Mouse (Mus musculus): ENCODE data around the gene Carmil3. TPM values are rescaled to one million over a fixed set of nuclear protein-coding genes. Genes with fewer than 3 reads are reported as not detected.

Gene Carmil3
- polyA plus RNA-seq, 1 experiment from 2014 or later, result 3.4 TPM

- Histone ChIP-seq H3K36me3 (ENCODE audit: control insufficient read depth, insufficient read depth, low read length) (no peaks in the 10 kb centered on the region), H3K9ac (ENCODE audit: low read depth, low read length) (no peak overlapping the region), H3K27ac (replicated peaks; ENCODE audit: low read depth, low read length) (no peak overlapping the region), H3K9me3 (ENCODE audit: control insufficient read depth, low read length) (no peaks in the 10 kb centered on the region), H3K4me3 (ENCODE audit: low read depth, low read length) (no peak overlapping the region), H3K4me1 (ENCODE audit: control insufficient read depth, insufficient read depth, low read length) (peaks cover under 1% of the 10 kb centered on the region; the same call in 1 of the 2 replicates), H3K27me3 (replicated peaks; ENCODE audit: control insufficient read depth, insufficient read depth, low read length) (peaks cover 18% of the 10 kb centered on the region), H3K4me2 (ENCODE audit: low read depth, low read length) (no peak overlapping the region)
- DNase-seq (ENCODE audit: low spot score), result no peak
- ATAC-seq (ENCODE audit: low read depth), result no peak
- 77% methylated on average over 4 of the region's 4 CpGs for WGBS
These were observed 25.4 kb downstream of the Carmil3 start for GRCm38 (mm10) chr14:55515846-55516245.

GRCm38 (mm10) chr14:55518897-55519296 is 28.4 kb downstream of the Carmil3 start:
- 40% methylated on average over 2 of the region's 2 CpGs for WGBS
- H3K27me3 ChIP-seq (replicated peaks; ENCODE audit: control insufficient read depth, insufficient read depth, low read length), result peaks cover 34% of the 10 kb centered on the region
- no peak overlapping the region for H3K4me3 ChIP-seq (ENCODE audit: low read depth, low read length)
- no peaks in the 10 kb centered on the region for H3K9me3 ChIP-seq (ENCODE audit: control insufficient read depth, low read length)
- H3K9ac ChIP-seq (ENCODE audit: low read depth, low read length), result no peak overlapping the region
- H3K4me1 ChIP-seq (ENCODE audit: control insufficient read depth, insufficient read depth, low read length), result 0 out of 2 replicates have a peak, but pooled peaks cover 2% of the 10 kb centered on the region
- no peak overlapping the region for H3K27ac ChIP-seq (replicated peaks; ENCODE audit: low read depth, low read length)
- peak; percentile 27; the same call in 1 of the 2 replicates for ATAC-seq (ENCODE audit: low read depth)
- H3K36me3 ChIP-seq (ENCODE audit: control insufficient read depth, insufficient read depth, low read length), result no peaks in the 10 kb centered on the region
- no peak overlapping the region for H3K4me2 ChIP-seq (ENCODE audit: low read depth, low read length)
- DNase-seq (ENCODE audit: low spot score), result no peak

GRCm38 (mm10) chr14:55519604-55520003 is 29.2 kb downstream of the Carmil3 start:
- Histone ChIP-seq H3K36me3 (ENCODE audit: control insufficient read depth, insufficient read depth, low read length) (no peaks in the 10 kb centered on the region), H3K9ac (ENCODE audit: low read depth, low read length) (no peak overlapping the region), H3K9me3 (ENCODE audit: control insufficient read depth, low read length) (no peaks in the 10 kb centered on the region), H3K27ac (replicated peaks; ENCODE audit: low read depth, low read length) (no peak overlapping the region), H3K4me3 (ENCODE audit: low read depth, low read length) (no peak overlapping the region), H3K27me3 (replicated peaks; ENCODE audit: control insufficient read depth, insufficient read depth, low read length) (peaks cover 34% of the 10 kb centered on the region), H3K4me2 (ENCODE audit: low read depth, low read length) (no peak overlapping the region), H3K4me1 (ENCODE audit: control insufficient read depth, insufficient read depth, low read length) (0 out of 2 replicates have a peak, but pooled peaks cover 2% of the 10 kb centered on the region)
- 51% methylated on average over 4 of the region's 4 CpGs for WGBS
- ATAC-seq (ENCODE audit: low read depth) (no peak), DNase-seq (ENCODE audit: low spot score) (no peak)

GRCm38 (mm10) chr14:55520451-55521361 is 30.3 kb downstream of the Carmil3 start:
- Histone ChIP-seq H3K9ac (ENCODE audit: low read depth, low read length) (peak overlapping the region; percentile 57), H3K4me3 (ENCODE audit: low read depth, low read length) (peak overlapping the region; percentile 48), H3K4me1 (ENCODE audit: control insufficient read depth, insufficient read depth, low read length) (0 out of 2 replicates have a peak, but pooled peaks cover 2% of the 10 kb centered on the region), H3K36me3 (ENCODE audit: control insufficient read depth, insufficient read depth, low read length) (no peaks in the 10 kb centered on the region), H3K4me2 (ENCODE audit: low read depth, low read length) (peak overlapping the region; percentile 95), H3K27ac (replicated peaks; ENCODE audit: low read depth, low read length) (no peak overlapping the region), H3K9me3 (ENCODE audit: control insufficient read depth, low read length) (no peaks in the 10 kb centered on the region), H3K27me3 (replicated peaks; ENCODE audit: control insufficient read depth, insufficient read depth, low read length) (peaks cover 34% of the 10 kb centered on the region)
- DNase-seq (ENCODE audit: low spot score) (peak; percentile 37), ATAC-seq (ENCODE audit: low read depth) (peak; percentile 69)
- 2% methylated on average over 33 of the region's 61 CpGs for WGBS

GRCm38 (mm10) chr14:55524062-55524461 is 33.6 kb downstream of the Carmil3 start:
- H3K27ac ChIP-seq (replicated peaks; ENCODE audit: low read depth, low read length), result no peak overlapping the region
- DNase-seq (ENCODE audit: low spot score) (no peak), ATAC-seq (ENCODE audit: low read depth) (no peak)
- peaks cover 33% of the 10 kb centered on the region for H3K27me3 ChIP-seq (replicated peaks; ENCODE audit: control insufficient read depth, insufficient read depth, low read length)
- 61% methylated on average over 4 of the region's 4 CpGs for WGBS
- no peak overlapping the region for H3K9ac ChIP-seq (ENCODE audit: low read depth, low read length)
- H3K9me3 ChIP-seq (ENCODE audit: control insufficient read depth, low read length), result no peaks in the 10 kb centered on the region
- no peaks in the 10 kb centered on the region for H3K36me3 ChIP-seq (ENCODE audit: control insufficient read depth, insufficient read depth, low read length)
- H3K4me1 ChIP-seq (ENCODE audit: control insufficient read depth, insufficient read depth, low read length), result 0 out of 2 replicates have a peak, but pooled peaks cover 2% of the 10 kb centered on the region
- H3K4me2 ChIP-seq (ENCODE audit: low read depth, low read length), result no peak overlapping the region
- H3K4me3 ChIP-seq (ENCODE audit: low read depth, low read length), result no peak overlapping the region

GRCm38 (mm10) chr14:55524785-55525184 is 34.3 kb downstream of the Carmil3 start, which contains the start of gene Nrl:
Gene Nrl, minus strand, starts transcription at chr14:55524981.
- no peaks in the 10 kb centered on the region for H3K9me3 ChIP-seq (ENCODE audit: control insufficient read depth, low read length)
- 0 out of 2 replicates have a peak, but pooled peaks cover 2% of the 10 kb centered on the region for H3K4me1 ChIP-seq (ENCODE audit: control insufficient read depth, insufficient read depth, low read length)
- H3K27me3 ChIP-seq (replicated peaks; ENCODE audit: control insufficient read depth, insufficient read depth, low read length), result peaks cover 29% of the 10 kb centered on the region
- H3K9ac ChIP-seq (ENCODE audit: low read depth, low read length), result no peak within 1 kb of the TSS
- H3K4me2 ChIP-seq (ENCODE audit: low read depth, low read length), result no peak within 1 kb of the TSS
- no peak within 1 kb of the TSS for H3K27ac ChIP-seq (replicated peaks; ENCODE audit: low read depth, low read length)
- H3K4me3 ChIP-seq (ENCODE audit: low read depth, low read length), result no peak within 1 kb of the TSS
- WGBS, result 32% methylated on average over 8 of the region's 8 CpGs
- ATAC-seq (ENCODE audit: low read depth) (no peak), DNase-seq (ENCODE audit: low spot score) (no peak)
- no peaks in the 10 kb centered on the region for H3K36me3 ChIP-seq (ENCODE audit: control insufficient read depth, insufficient read depth, low read length)

- peaks cover 16% of the 10 kb centered on the region; the same call in 1 of the 2 replicates for H3K27me3 ChIP-seq (replicated peaks; ENCODE audit: control insufficient read depth, insufficient read depth, low read length)
- no peak overlapping the region for H3K4me3 ChIP-seq (ENCODE audit: low read depth, low read length)
- no peak overlapping the region for H3K27ac ChIP-seq (replicated peaks; ENCODE audit: low read depth, low read length)
- no peaks in the 10 kb centered on the region for H3K4me1 ChIP-seq (ENCODE audit: control insufficient read depth, insufficient read depth, low read length)
- H3K9me3 ChIP-seq (ENCODE audit: control insufficient read depth, low read length), result no peaks in the 10 kb centered on the region
- no peak overlapping the region for H3K4me2 ChIP-seq (ENCODE audit: low read depth, low read length)
- no peak for ATAC-seq (ENCODE audit: low read depth)
- no peaks in the 10 kb centered on the region for H3K36me3 ChIP-seq (ENCODE audit: control insufficient read depth, insufficient read depth, low read length)
- 83% methylated on average over 2 of the region's 2 CpGs for WGBS
- no peak overlapping the region for H3K9ac ChIP-seq (ENCODE audit: low read depth, low read length)
- DNase-seq (ENCODE audit: low spot score), result no peak
These were observed 36.2 kb downstream of the Carmil3 start for GRCm38 (mm10) chr14:55526674-55527073.

- H3K36me3 ChIP-seq (ENCODE audit: control insufficient read depth, insufficient read depth, low read length), result no peaks in the 10 kb centered on the region
- H3K4me3 ChIP-seq (ENCODE audit: low read depth, low read length), result no peak overlapping the region
- H3K9ac ChIP-seq (ENCODE audit: low read depth, low read length), result no peak overlapping the region
- H3K4me1 ChIP-seq (ENCODE audit: control insufficient read depth, insufficient read depth, low read length), result no peaks in the 10 kb centered on the region
- no peak overlapping the region for H3K27ac ChIP-seq (replicated peaks; ENCODE audit: low read depth, low read length)
- peaks cover 8% of the 10 kb centered on the region; the same call in 1 of the 2 replicates for H3K27me3 ChIP-seq (replicated peaks; ENCODE audit: control insufficient read depth, insufficient read depth, low read length)
- no peaks in the 10 kb centered on the region for H3K9me3 ChIP-seq (ENCODE audit: control insufficient read depth, low read length)
- no peak for ATAC-seq (ENCODE audit: low read depth)
- DNase-seq (ENCODE audit: low spot score), result peak; percentile 28
- no peak overlapping the region for H3K4me2 ChIP-seq (ENCODE audit: low read depth, low read length)
- WGBS, result 19% methylated on average over 3 of the region's 3 CpGs
These were observed 37.5 kb downstream of the Carmil3 start for GRCm38 (mm10) chr14:55527940-55528339.
